Mouse (Mus musculus) lung, adult 10 weeks (tissue): ENCODE data around the gene Fam126b. TPM values are rescaled to one million over a fixed set of nuclear protein-coding genes. Genes with fewer than 3 reads are reported as not detected.

ENCODE experiments used
- polyA plus RNA-seq: library from polyadenylated mRNA; stranded (reverse); fragments of 350-450 nt; fragmentation: Illumina TruSeq; extraction: RNeasy Lipid Tissue Mini Kit (QIAGEN cat#74804); gene quantifications from one replicate; pipeline ENCODE4 v1.2.3, GENCODE M21; 2014; ENCODE audit warnings: low read depth, low replicate concordance; ENCODE audit not compliant: insufficient read depth

The Fam126b gene
- 5.3 TPM for polyA plus RNA-seq

DNA sequence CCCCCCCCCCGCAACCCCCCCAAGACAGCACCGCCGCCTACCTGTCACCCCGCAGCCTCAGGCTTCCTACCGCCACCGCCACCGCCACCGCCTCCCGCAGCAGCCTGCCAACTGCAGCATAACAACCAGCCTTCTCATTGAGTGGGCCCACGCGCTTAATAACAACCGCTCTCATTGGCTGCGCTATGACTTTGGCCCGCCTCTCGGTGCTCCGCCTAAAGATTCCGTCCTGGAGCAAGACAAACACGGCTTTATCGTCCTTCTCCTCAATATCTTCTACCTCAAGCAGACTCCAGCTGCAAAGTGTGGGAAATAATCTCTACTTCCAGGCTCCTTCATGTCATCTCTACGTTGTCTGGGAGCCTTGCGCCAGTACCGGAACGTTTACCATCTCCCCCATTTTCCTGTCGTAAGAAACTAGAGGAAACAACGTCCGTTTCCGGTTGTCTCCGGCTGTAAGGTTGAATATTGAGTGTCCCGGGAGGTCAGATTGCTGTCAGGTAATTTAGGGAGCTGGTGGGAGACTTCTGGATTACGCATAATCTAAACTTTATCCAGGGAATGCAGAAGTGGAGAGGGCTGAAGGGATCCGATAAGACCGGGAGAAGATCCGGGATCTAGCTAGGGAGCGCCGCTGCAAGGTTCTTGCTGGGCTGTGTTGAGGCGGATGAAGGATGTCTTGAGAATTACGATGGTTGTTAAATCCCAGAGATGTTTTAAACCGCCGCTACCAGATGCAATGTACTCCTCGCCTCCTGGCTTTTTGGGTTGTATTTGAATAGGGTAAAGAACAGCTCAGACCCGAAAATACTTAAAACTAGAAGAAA is at the start of gene Fam126b, which contains the start of gene Ndufb3:
Gene Fam126b, minus strand, starts transcription at position 153 of the 827 bp plus-strand sequence.
Gene Ndufb3, plus strand, starts transcription at position 214 of the 827 bp plus-strand sequence.

GRCm38 (mm10) chr1:58504577-58505254 is 81.4 kb downstream of the Fam126b start, which contains the start of gene Orc2:
Orc2 (minus strand) TSS chr1:58505109.

Other genes with a start within 250 kb of the Fam126b start
- gene Bzw1, start 193.4 kb downstream of the Fam126b start, polyA plus RNA-seq: 61.7 TPM
- 158 TPM for gene Clk1, start 162.3 kb downstream of the Fam126b start, polyA plus RNA-seq
- gene Nif3l1, start 141.2 kb downstream of the Fam126b start, polyA plus RNA-seq: 10.8 TPM
- 32.7 TPM for gene Ppil3, start 140.8 kb downstream of the Fam126b start, polyA plus RNA-seq
- 7.2 TPM for gene Orc2, start 81.2 kb downstream of the Fam126b start, polyA plus RNA-seq
- gene Ndufb3, start 61 bp upstream of the Fam126b start, polyA plus RNA-seq: 171 TPM
- gene Als2cr12, start 109.7 kb upstream of the Fam126b start, polyA plus RNA-seq: 0.15 TPM
- gene Cflar, start 125.2 kb upstream of the Fam126b start, polyA plus RNA-seq: 34.1 TPM
- gene Casp8, start 209.1 kb upstream of the Fam126b start, polyA plus RNA-seq: 19.7 TPM